Mouse (Mus musculus): ENCODE data around the gene Prss48. TPM values are rescaled to one million over a fixed set of nuclear protein-coding genes. Genes with fewer than 3 reads are reported as not detected.
A peak's percentile ranks its signal among the peaks of the same experiment; 100 is the strongest.
"Not testable (repeated sequence)": the region's sequence is repeated elsewhere in the genome, so short reads cannot be mapped to it uniquely, and the experiment has no call there.

Gene Prss48
- polyA plus RNA-seq, 1 experiment from 2014 or later = not detected

DNA sequence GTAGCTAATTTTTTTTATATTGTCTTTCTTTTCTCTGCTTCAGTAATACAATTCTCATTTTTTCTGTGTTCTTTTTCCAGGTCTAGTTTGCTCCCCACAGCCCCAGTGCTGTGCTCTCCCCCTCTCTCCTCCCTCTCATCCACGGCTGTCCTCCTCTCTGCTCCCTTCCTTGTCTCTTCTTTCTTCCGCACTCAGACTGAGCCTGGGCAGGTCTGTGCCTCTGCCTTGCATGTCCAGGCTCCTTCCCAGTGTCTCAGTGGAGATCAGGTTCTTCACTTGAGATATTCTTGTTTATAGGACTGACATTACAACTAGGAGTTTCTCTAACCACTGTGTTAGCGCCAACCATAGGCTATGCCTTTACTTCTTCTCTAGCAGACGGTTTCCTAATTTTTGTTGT lies 7.6 kb downstream of the Prss48 start:
- Histone ChIP-seq H3K36me3 (no peaks in the 10 kb centered on the region), H3K4me1 (no peaks in the 10 kb centered on the region), H3K9me3 (no peaks in the 10 kb centered on the region), H3K27ac (replicated peaks) (no peak overlapping the region), H3K9ac (replicated peaks) (no peak overlapping the region), H3K27me3 (no peaks in the 10 kb centered on the region), H3K4me2 (replicated peaks) (no peak overlapping the region), H3K4me3 (no peak overlapping the region)
- WGBS = 87% methylated on average over 4 of the region's 4 CpGs
- ATAC-seq (replicated peaks) = no peak

DNA sequence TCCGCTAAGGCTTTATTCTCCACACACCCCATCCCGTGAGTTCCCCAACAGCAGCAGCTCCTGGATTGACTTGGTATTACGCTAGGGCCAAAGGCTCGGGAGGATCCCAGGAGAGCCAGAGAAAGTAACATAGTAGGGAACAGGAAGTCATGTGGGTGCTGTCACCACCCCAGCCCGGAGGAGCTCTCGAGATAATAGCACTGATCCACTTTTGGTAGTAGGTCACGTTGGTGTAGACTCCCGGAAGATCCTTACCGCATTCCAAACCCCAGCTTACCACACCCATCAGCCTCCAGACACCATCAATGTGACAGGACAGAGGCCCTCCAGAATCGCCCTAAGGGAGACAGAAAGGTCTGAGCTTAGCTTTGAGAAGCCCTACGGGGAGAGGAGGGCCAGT lies 8.5 kb downstream of the Prss48 start:
- 85% methylated on average over 11 of the region's 11 CpGs for WGBS
- Histone ChIP-seq H3K4me2 (replicated peaks) (no peak overlapping the region), H3K9ac (replicated peaks) (no peak overlapping the region), H3K27ac (replicated peaks) (no peak overlapping the region), H3K4me1 (no peaks in the 10 kb centered on the region), H3K4me3 (no peak overlapping the region), H3K9me3 (no peaks in the 10 kb centered on the region), H3K36me3 (no peaks in the 10 kb centered on the region), H3K27me3 (no peaks in the 10 kb centered on the region)
- no peak for ATAC-seq (replicated peaks)

DNA sequence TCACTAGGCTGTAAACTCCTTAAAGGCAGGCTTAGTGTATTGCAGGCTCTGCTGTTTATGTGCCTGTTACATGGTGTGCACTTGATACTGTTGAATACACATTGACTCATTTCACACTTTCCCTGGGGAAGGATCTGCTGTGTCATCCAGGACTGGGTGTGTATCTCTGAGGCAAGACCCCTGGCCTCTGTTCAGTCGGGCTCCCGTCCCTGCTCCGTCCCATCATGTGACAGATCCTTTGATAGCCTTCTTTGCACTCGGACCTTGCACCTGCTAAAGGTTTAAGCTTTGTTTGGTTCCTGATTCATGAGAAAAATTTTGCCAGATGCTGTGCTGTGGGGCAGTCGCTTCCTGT lies 10.5 kb downstream of the Prss48 start:
- WGBS = 73% methylated on average over 5 of the region's 5 CpGs
- H3K4me3 ChIP-seq = no peak overlapping the region
- ATAC-seq (replicated peaks) = no peak
- no peaks in the 10 kb centered on the region for H3K9me3 ChIP-seq
- no peak overlapping the region for H3K27ac ChIP-seq (replicated peaks)
- H3K27me3 ChIP-seq = no peaks in the 10 kb centered on the region
- H3K4me1 ChIP-seq = no peaks in the 10 kb centered on the region
- no peaks in the 10 kb centered on the region for H3K36me3 ChIP-seq
- H3K9ac ChIP-seq (replicated peaks) = no peak overlapping the region
- H3K4me2 ChIP-seq (replicated peaks) = no peak overlapping the region

DNA sequence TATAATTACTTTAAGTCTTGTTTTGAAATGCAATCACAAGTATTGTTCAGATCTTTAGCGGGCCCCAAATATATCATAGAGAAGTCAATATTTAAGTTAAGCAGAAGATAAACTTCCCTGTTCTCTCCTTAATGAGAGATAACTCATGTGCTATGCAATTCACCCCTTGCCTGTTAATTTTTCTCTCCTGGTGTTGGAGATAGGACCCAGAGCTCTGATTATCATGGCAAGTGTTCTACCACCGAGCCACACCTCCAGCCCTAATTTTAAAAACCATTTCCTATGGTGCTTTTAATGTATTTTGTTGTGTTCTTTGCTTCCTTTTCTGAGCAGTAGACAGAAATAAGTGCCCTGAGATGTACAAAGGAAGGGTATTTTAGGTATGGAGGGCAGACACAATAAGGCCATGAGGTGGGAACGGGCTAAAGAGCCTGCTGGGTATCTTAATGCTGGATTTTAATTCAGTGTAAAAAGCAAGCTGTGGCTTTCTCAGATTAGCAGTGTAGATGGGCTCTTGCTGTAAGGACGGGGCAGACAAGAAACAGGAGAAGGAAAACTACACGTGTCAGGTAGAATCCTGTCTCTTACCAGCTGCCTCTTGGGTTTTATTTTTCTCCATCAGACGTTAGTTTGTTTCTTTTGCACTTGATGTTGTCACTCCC lies 11.0 kb downstream of the Prss48 start:
- no peaks in the 10 kb centered on the region for H3K27me3 ChIP-seq
- ATAC-seq (replicated peaks) = no peak
- H3K27ac ChIP-seq (replicated peaks) = no peak overlapping the region
- no peak overlapping the region for H3K4me3 ChIP-seq
- WGBS = 69% methylated on average over 6 of the region's 6 CpGs
- H3K9ac ChIP-seq (replicated peaks) = no peak overlapping the region
- H3K4me1 ChIP-seq = no peaks in the 10 kb centered on the region
- no peak overlapping the region for H3K4me2 ChIP-seq (replicated peaks)
- H3K9me3 ChIP-seq = no peaks in the 10 kb centered on the region
- no peaks in the 10 kb centered on the region for H3K36me3 ChIP-seq

DNA sequence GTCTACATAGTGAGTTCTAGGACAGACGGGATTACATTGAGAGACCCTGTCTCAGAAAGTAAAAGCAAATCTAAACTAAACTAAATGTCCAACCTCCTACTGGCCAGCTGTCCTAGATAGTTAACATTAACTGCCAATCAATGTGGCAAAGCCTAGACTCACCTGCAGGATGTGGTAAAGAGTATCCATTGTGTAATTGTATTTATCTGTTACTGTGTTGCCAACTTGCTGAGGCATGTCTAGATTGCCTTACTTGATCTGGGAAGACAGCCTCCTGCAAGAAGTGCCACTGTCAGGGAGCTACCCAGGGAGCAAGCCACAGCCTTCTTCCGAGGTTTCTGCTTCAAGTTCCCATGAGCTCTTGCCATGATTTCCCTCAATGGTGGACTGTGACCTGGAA lies 15.1 kb downstream of the Prss48 start:
- Histone ChIP-seq H3K4me3 (no peak overlapping the region), H3K9me3 (no peaks in the 10 kb centered on the region), H3K4me2 (replicated peaks) (no peak overlapping the region), H3K27me3 (no peaks in the 10 kb centered on the region), H3K4me1 (no peaks in the 10 kb centered on the region), H3K36me3 (no peaks in the 10 kb centered on the region), H3K9ac (replicated peaks) (no peak overlapping the region), H3K27ac (replicated peaks) (no peak overlapping the region)
- no peak for ATAC-seq (replicated peaks)
- 94% methylated on average over 2 of the region's 2 CpGs for WGBS

DNA sequence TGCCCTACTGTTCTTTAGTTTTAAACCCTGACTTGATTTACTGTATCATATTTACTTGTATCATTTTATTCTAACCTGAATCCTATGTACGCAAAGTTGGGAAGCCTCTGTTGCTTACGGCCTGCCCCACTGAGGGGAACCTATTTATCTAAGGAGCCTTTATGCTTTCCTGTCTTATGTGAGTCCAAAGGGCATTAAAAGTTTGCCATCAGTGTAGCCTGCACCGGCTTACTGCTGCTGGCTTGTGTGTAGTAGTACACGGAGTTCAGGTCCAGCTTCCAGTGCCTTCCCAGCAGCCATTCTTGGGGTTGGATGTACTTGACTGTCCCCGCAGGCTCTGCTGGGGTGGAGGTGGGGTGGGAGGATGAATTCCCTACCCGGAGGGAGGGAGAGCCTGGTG lies 17.8 kb downstream of the Prss48 start:
- 92% methylated on average over 6 of the region's 6 CpGs for WGBS
- H3K27me3 ChIP-seq = no peaks in the 10 kb centered on the region

DNA sequence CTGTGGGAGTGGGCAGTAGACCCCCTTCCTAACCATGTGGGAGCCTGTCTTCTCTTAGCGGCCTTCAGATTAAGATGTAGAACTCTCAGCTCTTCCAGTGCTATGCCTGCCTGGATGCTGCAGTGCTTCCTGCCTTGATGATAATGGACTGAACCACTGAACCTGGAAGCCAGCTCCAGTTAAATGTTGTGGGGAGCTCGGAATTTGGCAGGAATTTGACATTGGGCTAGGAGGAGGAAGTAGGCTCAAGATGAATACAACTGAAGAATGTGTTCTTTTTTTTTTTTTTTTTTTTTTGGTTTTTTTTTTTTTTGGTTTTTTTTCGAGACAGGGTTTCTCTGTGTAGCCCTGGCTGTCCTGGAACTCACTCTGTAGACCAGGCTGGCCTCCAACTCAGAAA lies 20.5 kb downstream of the Prss48 start:
- H3K9ac ChIP-seq (replicated peaks); H3K36me3 ChIP-seq; H3K4me2 ChIP-seq (replicated peaks); H3K27me3 ChIP-seq; H3K4me1 ChIP-seq; H3K4me3 ChIP-seq; H3K9me3 ChIP-seq; H3K27ac ChIP-seq (replicated peaks); ATAC-seq (replicated peaks): not testable (repeated sequence)
- WGBS = 78% methylated on average over 3 of the region's 3 CpGs

More for the DNA sequence above, 17.8 kb downstream of the Prss48 start:
- Histone ChIP-seq H3K4me3 (no peak overlapping the region), H3K9me3 (no peaks in the 10 kb centered on the region), H3K4me2 (replicated peaks) (no peak overlapping the region), H3K9ac (replicated peaks) (no peak overlapping the region), H3K36me3 (no peaks in the 10 kb centered on the region), H3K4me1 (no peaks in the 10 kb centered on the region), H3K27ac (replicated peaks) (no peak overlapping the region)
- no peak for ATAC-seq (replicated peaks)

DNA sequence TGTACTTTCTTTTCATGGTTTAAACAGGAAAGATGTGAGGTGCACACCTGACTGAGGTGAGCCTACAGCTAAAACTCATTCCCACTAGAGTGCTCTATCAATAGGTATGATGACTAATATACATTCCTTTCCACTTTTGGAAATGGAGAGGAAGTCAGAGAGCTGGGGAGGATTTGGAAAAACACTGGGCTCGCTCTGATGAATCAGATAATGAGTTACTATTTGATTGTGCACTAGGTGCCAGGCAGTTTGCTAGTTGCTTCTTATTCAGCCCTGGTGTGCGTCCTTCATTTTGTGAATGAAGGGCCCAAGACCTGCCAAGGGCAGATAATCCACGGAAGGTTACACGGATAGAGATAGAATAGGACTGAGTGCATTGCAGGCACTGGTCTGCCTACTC lies 22.3 kb downstream of the Prss48 start:
- no peak overlapping the region for H3K27ac ChIP-seq (replicated peaks)
- no peaks in the 10 kb centered on the region for H3K36me3 ChIP-seq
- H3K9me3 ChIP-seq = no peaks in the 10 kb centered on the region
- WGBS = 92% methylated on average over 4 of the region's 4 CpGs
- H3K4me1 ChIP-seq = no peaks in the 10 kb centered on the region
- H3K9ac ChIP-seq (replicated peaks) = no peak overlapping the region
- no peak overlapping the region for H3K4me2 ChIP-seq (replicated peaks)
- no peak overlapping the region for H3K4me3 ChIP-seq
- ATAC-seq (replicated peaks) = no peak
- H3K27me3 ChIP-seq = no peaks in the 10 kb centered on the region

DNA sequence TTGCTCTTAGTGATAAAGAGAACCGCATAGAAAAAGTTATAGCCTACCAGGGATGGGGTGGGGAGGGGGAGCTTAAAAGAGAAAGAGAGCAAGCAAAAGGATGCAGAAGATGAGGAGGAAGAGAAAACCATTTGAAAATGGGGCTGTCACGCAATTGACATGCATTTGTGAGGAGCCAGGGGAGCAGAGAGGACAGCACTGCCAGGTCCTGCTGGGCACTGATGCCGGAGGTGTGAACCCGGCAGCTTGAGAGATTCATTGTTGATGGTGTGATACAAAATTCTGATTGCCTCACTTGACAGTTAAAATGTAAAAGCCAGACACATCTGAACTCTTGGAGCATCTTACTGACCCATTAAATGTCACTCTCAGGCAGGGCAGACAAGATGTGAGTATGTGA lies 27.8 kb downstream of the Prss48 start:
- Histone ChIP-seq H3K27me3 (no peaks in the 10 kb centered on the region), H3K9ac (replicated peaks) (no peak overlapping the region), H3K4me2 (replicated peaks) (no peak overlapping the region), H3K36me3 (no peaks in the 10 kb centered on the region), H3K27ac (replicated peaks) (no peak overlapping the region), H3K4me3 (no peak overlapping the region), H3K4me1 (peaks cover 12% of the 10 kb centered on the region), H3K9me3 (no peaks in the 10 kb centered on the region)
- WGBS = 86% methylated on average over 4 of the region's 4 CpGs
- ATAC-seq (replicated peaks) = no peak

DNA sequence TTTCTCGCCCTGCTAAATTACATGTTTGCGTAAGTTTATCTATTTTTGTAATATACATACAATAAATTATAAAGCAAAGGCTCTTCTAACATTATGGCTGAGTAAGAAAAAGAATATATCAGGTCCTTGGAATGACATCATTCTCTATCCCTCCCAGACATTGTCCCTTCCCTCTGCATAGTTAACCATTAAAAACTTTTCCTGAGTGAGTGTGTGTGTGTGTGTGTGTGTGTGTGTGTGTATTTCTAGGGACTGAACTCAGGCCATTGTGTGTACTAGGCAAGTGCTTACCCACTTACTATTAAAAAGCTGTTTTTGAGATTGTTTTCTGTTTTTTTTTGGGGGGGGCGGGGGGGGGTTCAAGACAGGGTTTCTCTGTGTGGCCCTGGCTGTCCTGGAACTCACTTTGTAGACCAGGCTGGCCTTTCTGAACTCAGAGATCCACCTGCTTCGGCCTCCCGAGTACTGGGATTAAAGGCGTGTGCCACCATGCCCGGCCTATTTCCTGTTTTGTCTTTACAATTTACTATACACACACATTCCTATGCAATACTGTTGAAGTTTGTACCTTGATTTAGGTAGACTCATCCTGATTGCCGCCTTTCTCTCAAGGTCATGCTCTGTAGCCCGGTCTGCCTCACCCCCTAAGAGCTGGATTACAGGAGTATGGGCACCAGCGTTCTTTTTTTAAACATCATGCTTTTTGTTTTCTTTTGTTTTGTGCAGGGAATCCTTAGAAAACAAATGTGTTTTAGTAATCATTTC lies 28.7 kb downstream of the Prss48 start:
- no peak for ATAC-seq (replicated peaks)
- Histone ChIP-seq H3K9me3 (no peaks in the 10 kb centered on the region), H3K4me2 (replicated peaks) (no peak overlapping the region), H3K4me1 (peaks cover 12% of the 10 kb centered on the region), H3K9ac (replicated peaks) (no peak overlapping the region), H3K27me3 (no peaks in the 10 kb centered on the region), H3K36me3 (no peaks in the 10 kb centered on the region), H3K4me3 (no peak overlapping the region), H3K27ac (replicated peaks) (no peak overlapping the region)
- 88% methylated on average over 10 of the region's 10 CpGs for whole genome bisulfite sequencing

DNA sequence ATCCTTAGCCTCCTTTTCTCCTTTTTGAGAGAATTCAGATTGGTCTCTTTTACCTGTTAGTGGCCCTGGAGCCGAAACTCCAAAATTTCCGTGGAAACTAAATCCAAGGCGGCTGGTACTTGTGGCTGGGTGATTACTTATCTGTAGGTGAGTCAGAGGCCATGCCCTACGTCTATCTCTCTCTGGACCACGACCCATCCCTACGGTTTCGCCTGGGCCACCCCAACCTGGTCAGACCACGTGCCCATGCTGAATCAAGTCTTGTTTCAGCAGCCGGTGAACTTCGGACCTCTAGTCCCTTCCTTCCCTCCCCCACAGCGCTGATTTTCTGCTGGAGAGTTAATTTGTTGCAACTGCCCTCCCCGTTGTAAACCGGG lies 30.7 kb downstream of the Prss48 start:
- Histone ChIP-seq H3K36me3 (no peaks in the 10 kb centered on the region), H3K27ac (replicated peaks) (no peak overlapping the region), H3K9ac (replicated peaks) (peak overlapping the region; percentile 82), H3K4me2 (replicated peaks) (peak overlapping the region; percentile 79), H3K27me3 (no peaks in the 10 kb centered on the region), H3K4me3 (peak overlapping the region; percentile 75), H3K4me1 (peaks cover 12% of the 10 kb centered on the region), H3K9me3 (no peaks in the 10 kb centered on the region)
- ATAC-seq (replicated peaks) = no peak
- 2% methylated on average over 13 of the region's 13 CpGs for WGBS

DNA sequence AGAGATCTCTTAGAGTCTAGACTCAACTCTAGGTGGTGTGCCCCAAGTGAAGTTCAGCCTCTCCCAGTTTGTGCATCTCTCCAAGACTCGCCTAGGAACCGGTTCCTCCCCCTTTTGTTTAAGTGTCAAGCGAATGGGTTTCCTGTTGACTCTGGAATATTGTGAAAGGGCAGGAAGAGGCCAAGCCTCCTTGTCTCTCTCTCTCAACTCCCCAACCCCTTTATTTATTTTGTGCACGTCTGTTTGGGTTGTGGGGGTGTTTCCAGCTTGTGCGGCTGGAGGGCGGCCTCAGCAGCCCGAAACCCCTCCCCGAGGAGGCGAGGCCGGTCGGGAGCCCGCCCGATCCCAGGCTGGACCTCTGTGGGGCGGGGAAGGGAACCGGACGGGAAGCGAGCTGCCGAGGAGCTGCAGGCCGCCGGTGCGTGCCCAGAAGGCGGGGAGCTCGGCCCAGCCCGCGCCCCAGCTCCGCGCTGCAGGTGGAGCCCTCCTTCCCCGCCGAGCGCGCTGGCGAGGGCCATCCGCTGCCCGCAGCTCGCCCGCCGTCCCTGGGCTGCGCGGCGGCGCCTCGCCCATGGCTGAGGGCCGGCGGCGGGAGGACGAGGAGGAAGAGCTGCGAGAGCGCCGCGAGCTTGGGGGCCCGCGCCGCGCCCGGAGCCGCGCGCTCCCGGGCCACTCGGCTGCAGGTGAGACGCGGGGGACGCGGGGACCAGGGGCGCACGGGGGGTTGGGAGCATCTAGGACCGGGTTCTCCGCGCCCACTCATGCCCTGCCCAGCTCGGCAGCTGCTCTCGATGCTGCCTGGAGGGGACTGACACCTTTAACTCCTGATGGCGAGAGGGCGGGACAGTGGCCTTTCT lies 31.3 kb downstream of the Prss48 start, which contains the start of gene Sh3d19:
Gene Sh3d19, plus strand, starts transcription at position 368 of the 857 bp plus-strand sequence.
- Histone ChIP-seq H3K4me2 (replicated peaks) (peak within 1 kb of the TSS; percentile 79), H3K9me3 (no peaks in the 10 kb centered on the region), H3K4me3 (peak within 1 kb of the TSS; percentile 75), H3K36me3 (no peaks in the 10 kb centered on the region), H3K27me3 (no peaks in the 10 kb centered on the region), H3K4me1 (peaks cover 12% of the 10 kb centered on the region), H3K27ac (replicated peaks) (peak within 1 kb of the TSS; percentile 45), H3K9ac (replicated peaks) (peak within 1 kb of the TSS; percentile 82)
- peak; percentile 90 for ATAC-seq (replicated peaks)
- WGBS = under 1% methylated on average over 68 of the region's 73 CpGs

Measured in forebrain, embryonic 15.5 days (tissue).